Mouse (Mus musculus): ENCODE measurements at regions not wholly inside any gene's neighbourhood (a gene's known extent, or its start where the extent isn't known, plus 50 kb on each side); places are given as distances from the start of the nearest gene placed in this dataset.

GRCm38 (mm10) chr12:26183021-26183420, 232.0 kb downstream of the Rnf144a start:
- no peak for TF ChIP-seq GATA1 (IDR thresholded peaks at IDR 0.05; ENCODE audit: borderline replicate concordance, low read length)
- no peak for TF ChIP-seq FLI1 (IDR thresholded peaks at IDR 0.05; ENCODE audit: low read length)

Measured in megakaryocyte, embryonic 14.5 days (primary cell).